Mouse (Mus musculus): ENCODE results near the gene Mast4.

DNA sequence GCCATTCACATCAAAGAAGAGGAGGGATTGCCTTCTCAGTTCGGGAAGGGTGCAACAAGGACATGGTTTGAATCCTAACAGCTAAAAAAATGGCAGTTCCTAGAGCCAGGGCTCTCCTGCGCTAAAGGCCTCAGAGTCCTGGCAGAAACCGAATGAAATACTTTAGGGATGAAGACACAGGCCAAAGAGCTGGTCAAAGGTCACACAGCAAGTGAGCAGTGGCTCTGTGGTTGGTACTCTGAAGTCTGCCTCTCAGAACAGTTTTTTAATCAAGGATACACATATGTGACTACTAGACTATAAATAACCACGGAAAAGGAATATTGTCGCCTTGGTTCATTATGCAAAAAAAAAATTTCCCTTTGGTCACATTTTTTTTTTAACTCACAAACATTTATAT, 1.9 kb upstream of the Mast4 start:
- TF ChIP-seq CTCF (IDR thresholded peaks at IDR 0.05; ENCODE audit: control insufficient read depth, insufficient read depth, insufficient read length) (no peak), MYOD1 (IDR thresholded peaks at IDR 0.05; ENCODE audit: control insufficient read depth, insufficient read length, low read depth) (no peak)

All from C2C12 (cell line).